Mouse (Mus musculus) CD4-positive, CD25-positive, alpha-beta regulatory T cell, adult 4 months (primary cell): Measurements from ENCODE around the gene Zfp346. TPM values are rescaled to one million over a fixed set of nuclear protein-coding genes. Genes with fewer than 3 reads are reported as not detected.

Experiments used
- polyA plus RNA-seq, 2 experiments: library from polyadenylated mRNA; unstranded; fragments of 100-300 nt; shearing (Covaris generic); gene quantifications; one replicate each; pipeline ENCODE4 v1.2.1; 2017

Zfp346 gene
- polyA plus RNA-seq, 2 experiments from 2014 or later, result 16.3 to 20.1 TPM

Other genes starting within 250 kb of the Zfp346 start
- gene Unc5a, start 155.9 kb upstream of the Zfp346 start, polyA plus RNA-seq, result under 1 TPM in 1 of 2 experiments, not detected in 1; 0.46 TPM
- gene Hk3, start 83.9 kb upstream of the Zfp346 start, polyA plus RNA-seq, result 1 to 10 TPM in 1 of 2 experiments, under 1 TPM in 1; 0.50 to 1.8 TPM
- 100 to 1,000 TPM in 1 of 2 experiments, 10 to 100 TPM in 1; 90.1 to 100 TPM for gene Uimc1, start 5.0 kb upstream of the Zfp346 start, polyA plus RNA-seq
- gene Gm17617, start 28.2 kb downstream of the Zfp346 start, polyA plus RNA-seq, result not detected
- gene Fgfr4, start 47.3 kb downstream of the Zfp346 start, polyA plus RNA-seq, result not detected
- 10 to 100 TPM; 63.0 to 64.6 TPM for gene Nsd1, start 104.5 kb downstream of the Zfp346 start, polyA plus RNA-seq
- 100 to 1,000 TPM; 207 to 213 TPM for gene Prelid1, start 215.2 kb downstream of the Zfp346 start, polyA plus RNA-seq
- gene Rab24, start 216.6 kb downstream of the Zfp346 start, polyA plus RNA-seq, result 10 to 100 TPM in 1 of 2 experiments, 1 to 10 TPM in 1; 7.1 to 14.0 TPM
- gene Mxd3, start 224.5 kb downstream of the Zfp346 start, polyA plus RNA-seq, result 1 to 10 TPM; 3.4 to 6.1 TPM